Mouse (Mus musculus) thymus, postnatal 25 days (tissue): Measurements from ENCODE around the gene Zfp827.

Experiments
- DNase-seq: peaks from one replicate; pipeline ENCODE4 v3.0.0; 2022

The Zfp827 gene

DNA sequence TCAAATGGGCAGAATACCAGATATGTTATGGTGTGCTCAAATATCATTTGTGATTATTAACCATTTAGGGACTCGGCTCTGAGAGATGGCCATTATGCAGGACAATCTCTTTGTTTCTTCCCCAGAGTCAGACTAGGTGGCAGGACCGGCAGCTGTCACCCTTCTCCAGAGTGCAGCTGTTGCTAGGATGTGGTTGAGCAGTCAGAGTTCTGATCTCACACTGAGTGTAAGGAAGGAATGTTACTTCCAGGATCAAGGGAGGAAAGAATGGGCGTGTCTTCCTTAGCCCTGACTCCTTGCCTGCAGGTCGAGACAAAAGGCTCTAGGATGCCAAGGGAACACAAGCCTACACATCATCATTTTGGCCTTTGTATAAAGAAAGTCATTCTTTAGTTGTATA lies 199.0 kb downstream of the Zfp827 start:
- no peak for DNase-seq

- DNase-seq = no peak
Measured at GRCm38 (mm10) chr8:79227916-79228315, 199.7 kb downstream of the Zfp827 start.

DNA sequence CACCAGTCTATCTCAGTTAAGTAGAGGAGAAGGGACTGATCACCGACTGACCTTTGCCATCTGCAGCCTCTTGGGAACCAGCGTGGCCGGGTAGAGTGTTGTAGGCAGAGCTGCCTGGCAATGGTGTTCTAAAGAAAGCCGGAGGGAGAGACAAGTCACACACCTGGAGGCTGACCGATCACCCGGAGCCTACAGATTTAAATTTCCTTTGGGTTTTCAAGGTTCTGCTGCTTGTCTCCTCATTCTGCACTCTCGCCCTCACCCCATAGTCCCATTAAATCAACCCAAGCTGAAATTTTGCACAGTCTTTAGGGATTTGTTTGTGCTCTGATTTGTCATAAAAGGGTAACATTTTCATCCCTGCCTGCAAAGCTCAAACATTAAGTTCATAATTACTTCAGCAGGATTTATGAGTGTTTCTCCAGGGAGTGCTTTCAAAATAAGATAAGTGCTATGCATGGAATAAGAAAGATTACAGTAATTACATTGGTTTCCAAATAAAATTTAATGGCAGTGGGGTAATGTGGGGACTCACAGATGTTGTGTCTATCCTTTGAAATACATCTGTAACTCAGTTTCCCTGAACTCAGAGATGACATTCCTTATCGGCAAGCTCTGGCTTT lies 201.1 kb downstream of the Zfp827 start:
- no peak for DNase-seq

DNA sequence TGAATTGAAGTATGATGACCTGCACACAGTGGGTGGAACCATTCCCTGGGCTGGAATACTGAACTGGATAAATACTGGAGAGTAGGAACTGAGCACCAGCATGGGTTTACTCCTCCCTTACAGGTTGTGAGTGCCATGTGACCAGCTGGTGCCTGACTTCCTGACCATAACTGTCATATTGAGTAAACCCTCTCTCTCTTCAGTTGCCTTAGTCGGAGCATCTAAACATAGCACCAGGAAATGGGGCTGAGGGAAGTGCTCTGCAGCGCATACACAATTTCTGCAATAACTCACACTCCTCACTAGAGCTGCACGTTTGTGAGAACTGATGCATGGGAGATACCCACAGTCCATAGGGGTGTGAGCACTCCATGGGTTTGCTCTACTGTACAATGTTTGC lies 211.1 kb downstream of the Zfp827 start:
- DNase-seq = no peak

- no peak for DNase-seq
Measured at GRCm38 (mm10) chr8:79239996-79240395, 211.8 kb downstream of the Zfp827 start.
